Mouse (Mus musculus) heart, embryonic 15.5 days (tissue): ENCODE results near the gene Tmem199. TPM values are rescaled to one million over a fixed set of nuclear protein-coding genes. Genes with fewer than 3 reads are reported as not detected.

Source experiments
- ATAC-seq: fragments of 200-750 bp; cut with Nextera tagmentation; replicated peaks from 2 replicates; pipeline ENCODE4 v1.8.0; 2017; ENCODE audit warnings: low read depth, moderate TSS enrichment; ENCODE audit not compliant: insufficient number of reproducible peaks, insufficient read depth, low FRiP score
- H3K27ac ChIP-seq: fragments of 300-500 bp; sonication (generic); 2 replicates; pipeline ENCODE4 v1.5.1; 2015; ENCODE audit warnings: mild to moderate bottlenecking, inconsistent platforms
- H3K27me3 ChIP-seq: fragments of 300-500 bp; sonication (generic); 2 replicates; pipeline ENCODE4 v1.6.1; 2015; ENCODE audit warnings: inconsistent platforms
- H3K36me3 ChIP-seq: fragments of 300-500 bp; sonication (generic); 2 replicates; pipeline ENCODE4 v1.6.1; 2015; ENCODE audit warnings: mild to moderate bottlenecking, inconsistent platforms
- H3K4me1 ChIP-seq: fragments of 300-500 bp; sonication (generic); replicated peaks from 2 replicates; pipeline ENCODE4 v1.6.1; 2015; ENCODE audit warnings: inconsistent platforms
- H3K4me2 ChIP-seq: fragments of 300-500 bp; sonication (generic); 2 replicates; pipeline ENCODE4 v1.6.1; 2015; ENCODE audit warnings: inconsistent platforms, mild to moderate bottlenecking, moderate library complexity
- H3K4me3 ChIP-seq: fragments of 300-500 bp; sonication (generic); 2 replicates; pipeline ENCODE4 v1.5.1; 2015; ENCODE audit warnings: mild to moderate bottlenecking, inconsistent platforms
- H3K9ac ChIP-seq: fragments of 300-500 bp; sonication (generic); 2 replicates; pipeline ENCODE4 v1.6.1; 2015; ENCODE audit warnings: mild to moderate bottlenecking, inconsistent platforms
- H3K9me3 ChIP-seq: fragments of 300-500 bp; sonication (generic); replicated peaks from 2 replicates; pipeline ENCODE4 v1.6.1; 2016; ENCODE audit warnings: inconsistent platforms
- WGBS: fragments of 180-500 bp; shearing (Covaris S2); methylation state at CpG from one replicate; pipeline ENCODE4 v1.1.7; 2015; ENCODE audit warnings: mixed read lengths; 5-methylcytosine and 5-hydroxymethylcytosine counted together
- polyA plus RNA-seq: library from polyadenylated mRNA; unstranded; fragments of >200 nt; fragmentation: Nextera tagmentation; extraction: Ambion mirVana; gene quantifications from 2 replicates; pipeline ENCODE4 v1.2.1, GENCODE M21; 2015

Tmem199 gene
- 36.3 and 37.8 TPM in 2 replicates for polyA plus RNA-seq

DNA sequence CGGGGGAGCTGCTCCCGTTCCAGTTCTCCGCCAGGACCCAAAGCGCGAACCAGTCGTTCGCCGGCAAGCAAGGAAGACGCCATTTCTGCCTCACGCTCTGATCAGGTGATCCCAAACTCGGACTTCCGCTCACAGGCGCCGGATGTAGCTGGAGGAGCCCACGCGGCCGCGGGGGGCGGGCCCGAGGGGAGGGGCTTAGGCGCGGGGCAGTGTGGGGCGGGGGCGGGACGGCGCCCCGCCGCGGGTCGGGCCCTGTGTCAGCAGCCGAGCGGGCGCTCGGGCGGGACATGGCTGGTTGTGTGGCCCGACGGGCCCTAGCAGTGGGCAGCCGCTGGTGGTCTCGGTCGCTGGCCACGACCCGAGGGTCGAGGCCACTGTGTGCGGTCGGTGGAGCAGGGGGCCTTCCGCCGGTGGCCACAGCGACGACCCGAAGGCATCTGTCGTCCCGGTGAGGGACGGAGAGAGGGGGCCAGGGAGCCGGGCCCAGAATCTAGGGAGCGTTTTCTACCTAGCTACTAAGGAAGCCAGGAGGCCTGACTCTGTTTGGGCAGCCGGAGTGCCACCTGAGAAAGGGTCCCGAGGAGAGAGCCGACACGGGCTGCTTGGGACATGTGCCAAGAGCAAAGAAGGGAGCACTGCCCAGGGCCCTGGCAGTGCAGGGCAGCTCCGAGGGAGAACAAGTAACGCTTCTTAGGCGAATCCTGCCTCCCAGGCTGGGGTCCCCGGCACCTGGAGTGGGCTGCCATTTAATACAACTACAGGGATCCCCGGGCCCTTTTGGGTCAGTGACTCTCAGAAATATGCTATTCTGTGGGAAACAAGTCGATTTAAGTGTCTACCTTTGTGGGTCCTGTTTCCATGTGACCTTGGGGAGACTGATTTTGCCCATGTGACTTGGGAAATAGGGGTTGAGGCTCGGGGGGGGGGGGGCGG is at the start of gene Tmem199, which contains the start of gene Poldip2:
TSS of gene Tmem199 (minus strand) at position 148 of the 933 bp plus-strand sequence.
TSS of gene Poldip2 (plus strand) at position 169 of the 933 bp plus-strand sequence.
- Histone ChIP-seq H3K4me2 (peak within 1 kb of the TSS; percentile 91), H3K4me1 (peaks cover 15% of the 10 kb centered on the region), H3K36me3 (peaks cover 51% of the 10 kb centered on the region)

DNA sequence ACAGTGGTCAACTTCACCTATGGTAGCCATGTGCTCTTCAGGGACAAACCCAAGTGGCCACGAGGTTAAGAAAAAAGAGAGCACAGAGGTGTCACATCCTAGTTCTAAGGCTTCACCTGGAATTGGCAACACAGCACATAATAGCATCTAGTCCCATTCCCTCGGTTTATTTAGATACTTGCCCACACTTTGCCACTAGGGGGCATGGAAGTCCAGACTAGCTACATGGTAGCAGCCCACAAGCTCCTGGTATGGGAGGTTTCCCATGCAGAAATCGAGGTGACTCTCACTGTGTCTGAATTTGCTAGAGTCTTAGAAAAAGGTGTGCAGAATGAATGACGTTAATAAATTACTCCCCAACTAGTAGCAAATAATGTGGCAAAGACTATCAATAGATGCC is 48.5 kb upstream of the Tmem199 start:
- no peak for ATAC-seq
- 9% methylated on average over 4 of the region's 4 CpGs for WGBS

More for the DNA sequence above, at the start of gene Tmem199, which contains the start of gene Poldip2:
- peak within 1 kb of the TSS; percentile 91 for H3K4me3 ChIP-seq
- peak; percentile 96 for ATAC-seq
- H3K27me3 ChIP-seq = no peaks in the 10 kb centered on the region
- WGBS = under 1% methylated on average over 56 of the region's 67 CpGs
- no peaks in the 10 kb centered on the region for H3K9me3 ChIP-seq
- H3K27ac ChIP-seq = peak within 1 kb of the TSS; percentile 87
- peak within 1 kb of the TSS; percentile 99 for H3K9ac ChIP-seq

DNA sequence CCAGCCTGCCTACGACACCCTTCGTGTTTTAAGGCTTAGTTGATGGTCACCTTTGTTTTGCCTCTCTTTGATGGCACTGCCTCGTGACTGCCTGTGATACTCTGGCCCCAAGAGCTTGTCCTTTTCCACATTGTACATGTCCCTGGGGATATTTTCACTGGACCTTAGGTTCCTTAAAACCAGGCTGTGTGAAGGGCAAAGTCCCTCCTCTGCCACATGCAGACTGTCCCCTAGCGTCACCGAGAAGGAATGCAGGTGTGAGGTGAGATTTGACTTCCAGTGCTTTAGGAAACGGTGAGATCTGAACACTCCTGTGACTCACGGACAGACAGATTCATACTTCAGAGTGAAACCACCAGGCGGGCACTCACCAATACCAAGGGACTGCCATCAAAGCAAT is 45.3 kb upstream of the Tmem199 start:
- H3K9me3 ChIP-seq = no peaks in the 10 kb centered on the region
- no peak overlapping the region for H3K4me2 ChIP-seq
- peak overlapping the region; percentile 15; the same call in 1 of the 2 replicates for H3K27ac ChIP-seq
- WGBS = 58% methylated on average over 8 of the region's 8 CpGs
- no peak overlapping the region for H3K4me3 ChIP-seq
- H3K9ac ChIP-seq = no peak overlapping the region
- H3K36me3 ChIP-seq = no peaks in the 10 kb centered on the region
- no peaks in the 10 kb centered on the region for H3K27me3 ChIP-seq
- peaks cover 13% of the 10 kb centered on the region for H3K4me1 ChIP-seq
- ATAC-seq = no peak

More for the DNA sequence above, 48.5 kb upstream of the Tmem199 start:
- Histone ChIP-seq H3K4me1 (peaks cover 7% of the 10 kb centered on the region), H3K27me3 (no peaks in the 10 kb centered on the region), H3K4me3 (no peak overlapping the region), H3K27ac (no peak overlapping the region), H3K9ac (no peak overlapping the region), H3K4me2 (no peak overlapping the region), H3K36me3 (0 out of 2 replicates have a peak, but pooled peaks cover 2% of the 10 kb centered on the region), H3K9me3 (no peaks in the 10 kb centered on the region)

DNA sequence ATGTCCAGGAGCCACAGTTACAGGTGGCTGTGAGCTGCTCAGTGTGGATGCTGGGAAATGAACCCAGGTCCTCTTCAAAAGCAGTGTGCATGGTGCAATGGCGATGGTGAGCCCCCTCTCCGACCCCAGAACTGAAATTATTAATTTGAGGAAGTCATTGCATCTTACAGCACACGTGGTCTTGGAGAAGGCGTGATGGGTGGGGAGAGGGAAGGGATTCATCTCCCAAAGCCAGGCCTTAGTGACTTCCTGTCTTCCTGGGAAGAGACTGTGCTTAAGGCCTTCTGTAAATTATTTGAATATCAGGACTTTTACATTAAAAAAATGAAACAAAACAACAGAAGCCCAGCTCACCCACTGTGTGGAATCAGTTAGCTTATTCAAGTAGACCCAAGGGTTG is 44.1 kb upstream of the Tmem199 start:
- ATAC-seq = no peak
- Histone ChIP-seq H3K4me3 (no peak overlapping the region), H3K4me1 (peaks cover 15% of the 10 kb centered on the region), H3K4me2 (no peak overlapping the region), H3K36me3 (no peaks in the 10 kb centered on the region), H3K27ac (peak overlapping the region; percentile 78), H3K9ac (no peak overlapping the region), H3K9me3 (no peaks in the 10 kb centered on the region), H3K27me3 (no peaks in the 10 kb centered on the region)
- 71% methylated on average over 4 of the region's 4 CpGs for WGBS

DNA sequence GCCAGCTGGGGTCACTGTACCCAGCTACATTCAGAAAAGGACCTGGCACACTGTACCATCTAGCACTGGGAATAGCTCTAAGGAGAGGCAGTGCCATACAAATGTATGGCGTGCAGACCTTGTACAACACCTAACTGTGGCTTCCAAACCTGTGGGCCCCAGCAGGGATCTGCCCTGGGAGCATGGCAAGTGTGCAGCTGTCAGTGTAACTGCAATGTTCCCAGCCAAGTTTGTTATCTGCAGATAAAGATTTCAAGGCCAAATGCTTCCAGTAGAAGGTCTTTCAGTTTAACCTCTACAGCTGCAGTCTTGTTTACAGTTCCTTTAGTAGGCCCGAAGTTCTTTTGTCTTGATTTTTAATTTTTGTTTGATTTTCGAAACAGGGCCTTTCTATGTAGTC is 43.7 kb upstream of the Tmem199 start:
- ATAC-seq = no peak
- H3K4me1 ChIP-seq = peaks cover 17% of the 10 kb centered on the region
- H3K9me3 ChIP-seq = no peaks in the 10 kb centered on the region
- H3K4me3 ChIP-seq = no peak overlapping the region
- 44% methylated on average over 3 of the region's 3 CpGs for WGBS
- no peaks in the 10 kb centered on the region for H3K27me3 ChIP-seq
- H3K9ac ChIP-seq = no peak overlapping the region
- H3K4me2 ChIP-seq = no peak overlapping the region
- H3K36me3 ChIP-seq = no peaks in the 10 kb centered on the region
- peak overlapping the region; percentile 78 for H3K27ac ChIP-seq

DNA sequence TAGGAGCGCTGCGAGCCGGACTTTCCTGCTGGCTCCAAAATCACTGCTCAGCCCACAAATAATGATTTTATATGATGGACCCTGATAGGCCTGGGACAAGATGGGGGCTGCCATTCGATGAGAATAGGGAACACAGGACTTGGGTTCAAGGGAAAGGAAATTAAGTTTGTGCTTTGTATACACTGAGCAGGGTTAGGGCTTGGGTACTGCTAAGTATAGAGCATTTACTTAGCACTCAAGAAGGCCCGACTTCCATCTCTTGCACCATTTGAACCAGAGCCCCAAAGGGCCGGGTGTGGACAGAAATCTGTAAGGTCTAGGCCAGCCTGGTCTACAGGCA is 39.1 kb upstream of the Tmem199 start:
- Histone ChIP-seq H3K4me1 (peaks cover 32% of the 10 kb centered on the region), H3K27ac (0 out of 2 replicates have a peak overlapping the region, but pooled peaks have one; percentile 32), H3K36me3 (no peaks in the 10 kb centered on the region), H3K4me3 (peak overlapping the region; percentile 69), H3K9me3 (no peaks in the 10 kb centered on the region), H3K9ac (0 out of 2 replicates have a peak overlapping the region, but pooled peaks have one; percentile 42), H3K4me2 (peak overlapping the region; percentile 88), H3K27me3 (no peaks in the 10 kb centered on the region)
- 35% methylated on average over 6 of the region's 6 CpGs for WGBS
- ATAC-seq = peak; percentile 2; the same call in 1 of the 2 replicates

DNA sequence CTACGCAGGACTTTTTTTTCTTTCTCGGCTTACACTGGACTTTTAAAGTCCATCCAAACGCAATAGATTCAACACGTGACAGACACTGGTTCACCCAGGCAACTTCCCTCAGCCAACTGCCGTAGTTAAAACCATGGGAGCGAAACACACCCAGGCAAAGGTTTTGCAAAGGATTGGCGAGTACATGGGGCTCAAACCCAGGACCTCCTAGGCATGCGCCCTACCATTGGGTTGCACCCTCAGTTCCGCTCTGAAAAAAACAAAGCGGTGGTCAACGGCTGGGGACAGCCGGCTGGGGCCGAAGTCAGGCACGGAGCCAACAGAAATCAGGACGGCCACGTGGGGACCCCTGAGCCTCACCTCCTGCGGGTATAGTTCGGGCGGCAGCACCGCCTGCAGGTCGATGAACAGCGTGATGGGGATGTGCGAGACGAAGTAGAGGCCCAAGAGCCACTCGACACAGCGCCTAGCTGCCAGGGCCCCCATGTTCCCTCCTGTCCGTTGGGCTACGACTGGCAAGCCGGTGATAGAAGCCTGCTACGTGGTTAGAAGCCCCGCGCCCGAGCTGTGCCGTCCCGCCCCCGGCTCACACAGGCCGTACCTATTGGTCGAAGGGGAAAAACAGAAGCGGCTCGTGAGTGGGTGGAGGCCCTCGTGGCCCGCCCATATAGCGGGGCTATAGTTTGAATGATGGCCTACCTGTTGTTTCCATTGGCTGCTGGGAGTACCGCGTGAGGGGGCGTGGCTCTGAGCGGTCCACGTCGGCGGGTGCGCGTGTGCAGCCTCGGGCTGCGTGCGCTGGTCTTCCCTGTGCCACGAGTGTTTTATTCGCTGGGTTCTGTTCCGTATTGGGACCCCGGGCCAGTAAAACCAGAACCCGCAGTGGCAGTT is 38.4 kb upstream of the Tmem199 start, which contains the start of gene Tmem97:
TSS of gene Tmem97 (minus strand) at position 610 of the 891 bp plus-strand sequence.
- H3K4me1 ChIP-seq = peaks cover 27% of the 10 kb centered on the region
- peak within 1 kb of the TSS; percentile 63 for H3K27ac ChIP-seq
- peak within 1 kb of the TSS; percentile 68 for H3K9ac ChIP-seq
- no peaks in the 10 kb centered on the region; the same call in 1 of the 2 replicates for H3K36me3 ChIP-seq
- peak within 1 kb of the TSS; percentile 88 for H3K4me2 ChIP-seq
- H3K9me3 ChIP-seq = no peaks in the 10 kb centered on the region
- WGBS = under 1% methylated on average over 60 of the region's 60 CpGs
- peak; percentile 100 for ATAC-seq
- H3K4me3 ChIP-seq = peak within 1 kb of the TSS; percentile 69
- H3K27me3 ChIP-seq = no peaks in the 10 kb centered on the region

DNA sequence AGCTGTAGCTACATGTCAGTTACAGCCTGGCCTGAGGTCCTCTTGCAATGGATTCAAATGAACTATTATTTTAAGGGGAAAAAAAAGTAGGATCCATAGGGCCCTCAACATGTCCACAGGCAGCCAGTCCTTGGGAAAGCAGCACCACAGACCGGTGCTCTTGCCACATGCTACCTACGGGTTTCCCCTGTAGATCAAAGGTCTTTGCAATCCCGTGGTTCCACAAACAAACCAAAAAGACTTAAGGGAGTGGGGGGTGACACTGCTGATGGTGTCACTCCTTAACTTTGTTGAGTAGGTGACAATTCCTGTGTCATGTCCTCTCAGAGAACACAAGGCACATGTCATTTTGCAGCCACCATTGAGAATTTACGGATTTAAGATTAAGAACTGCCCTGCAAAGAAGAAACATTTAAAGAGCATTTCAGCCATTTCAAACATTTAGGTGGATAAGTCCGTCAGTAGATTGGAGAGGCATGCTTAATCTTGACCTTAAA is 37.6 kb upstream of the Tmem199 start:
- Histone ChIP-seq H3K4me1 (peaks cover 21% of the 10 kb centered on the region), H3K9ac (peak overlapping the region; percentile 68), H3K36me3 (no peaks in the 10 kb centered on the region; the same call in 1 of the 2 replicates), H3K9me3 (no peaks in the 10 kb centered on the region), H3K27me3 (no peaks in the 10 kb centered on the region), H3K4me2 (peak overlapping the region; percentile 88), H3K4me3 (peak overlapping the region; percentile 69), H3K27ac (no peak overlapping the region)
- WGBS = 8% methylated on average over 5 of the region's 5 CpGs
- ATAC-seq = no peak

DNA sequence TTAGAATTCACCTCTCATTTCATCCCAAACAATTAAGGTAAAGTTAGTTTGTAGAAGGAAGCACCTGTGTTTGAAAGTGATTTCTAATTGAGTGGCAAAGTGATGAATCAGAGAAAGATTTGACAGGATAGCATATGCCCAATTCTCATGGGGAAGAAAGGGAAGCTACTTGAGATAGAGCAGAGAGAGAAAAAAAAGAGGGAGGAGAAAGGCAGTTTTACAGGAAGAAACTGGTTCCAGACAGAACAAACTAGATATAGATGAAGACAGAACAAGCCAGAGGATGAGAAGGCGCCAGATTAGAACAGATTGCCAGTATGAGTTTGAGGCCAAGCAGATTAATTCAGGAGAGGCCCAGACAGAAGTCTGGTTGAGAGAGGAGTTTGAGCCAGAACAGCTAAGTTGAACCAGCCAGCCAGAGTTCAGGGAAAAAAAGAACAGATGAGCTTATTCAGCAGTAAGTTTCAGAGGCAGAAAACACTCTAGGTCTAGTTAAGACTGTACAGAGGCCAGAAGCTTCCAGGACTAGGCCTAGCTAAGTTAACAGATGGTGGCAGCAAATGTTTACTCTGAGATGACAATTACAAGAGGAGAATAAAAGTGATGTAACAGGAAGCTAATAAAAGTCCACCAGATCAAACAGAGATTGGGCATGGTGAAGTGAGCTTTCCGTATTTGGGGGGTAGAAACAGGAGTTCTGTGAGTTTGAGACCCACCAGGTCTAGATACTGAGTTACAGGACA is 35.9 kb upstream of the Tmem199 start:
- no peak overlapping the region for H3K4me3 ChIP-seq
- no peaks in the 10 kb centered on the region for H3K27me3 ChIP-seq
- peaks cover 21% of the 10 kb centered on the region for H3K4me1 ChIP-seq
- no peaks in the 10 kb centered on the region for H3K9me3 ChIP-seq
- no peak overlapping the region for H3K9ac ChIP-seq
- 71% methylated on average over 2 of the region's 2 CpGs for WGBS
- H3K4me2 ChIP-seq = no peak overlapping the region
- no peak overlapping the region for H3K27ac ChIP-seq
- ATAC-seq = no peak
- peaks cover 12% of the 10 kb centered on the region for H3K36me3 ChIP-seq

DNA sequence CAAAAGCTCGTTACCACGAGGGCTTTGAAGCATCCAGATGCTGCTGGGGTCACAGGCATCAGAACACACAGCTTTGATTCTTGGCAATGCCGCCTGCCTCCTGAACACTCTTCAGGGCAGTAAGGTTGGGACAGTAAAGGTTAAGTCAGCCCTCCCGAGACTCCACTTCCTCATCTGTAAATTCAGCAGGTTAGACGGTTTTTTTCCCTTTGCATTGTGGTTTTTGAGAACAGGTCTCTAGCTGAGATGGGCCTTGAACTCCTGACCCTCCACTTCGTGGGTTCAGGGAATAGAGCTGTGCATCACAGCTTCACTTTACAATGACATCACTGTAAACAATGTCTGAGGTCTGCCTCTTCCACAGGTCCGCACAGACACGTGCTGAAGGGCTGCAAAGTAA is 33.2 kb upstream of the Tmem199 start:
- H3K9ac ChIP-seq = no peak overlapping the region
- ATAC-seq = no peak
- H3K27me3 ChIP-seq = no peaks in the 10 kb centered on the region
- H3K36me3 ChIP-seq = peaks cover 32% of the 10 kb centered on the region
- no peaks in the 10 kb centered on the region for H3K9me3 ChIP-seq
- H3K4me2 ChIP-seq = no peak overlapping the region
- H3K4me3 ChIP-seq = no peak overlapping the region
- WGBS = 60% methylated on average over 8 of the region's 8 CpGs
- H3K4me1 ChIP-seq = peaks cover 17% of the 10 kb centered on the region
- H3K27ac ChIP-seq = no peak overlapping the region
